Mouse (Mus musculus): ENCODE data around the gene Lad1.

- TF ChIP-seq GATA1 (IDR thresholded peaks at IDR 0.05; ENCODE audit: low read length) (no peak), TAL1 (IDR thresholded peaks at IDR 0.05; ENCODE audit: low read length) (no peak)
These were observed 23.9 kb upstream of the Lad1 start for GRCm38 (mm10) chr1:135794216-135795134.
